Mouse (Mus musculus) heart, embryonic 16.5 days (tissue): ENCODE data around the gene Krt6b. TPM values are rescaled to one million over a fixed set of nuclear protein-coding genes. Genes with fewer than 3 reads are reported as not detected.
"Not testable (repeated sequence)": the region's sequence is repeated elsewhere in the genome, so short reads cannot be mapped to it uniquely, and the experiment has no call there.

Experiments
- ATAC-seq: fragments of 200-750 bp; cut with Nextera tagmentation; replicated peaks from 2 replicates; pipeline ENCODE4 v1.8.0; 2017; ENCODE audit warnings: moderate number of reproducible peaks; ENCODE audit not compliant: insufficient read depth, low FRiP score; ENCODE audit errors: extremely low read depth
- H3K27ac ChIP-seq: fragments of 300-500 bp; sonication (generic); 2 replicates; pipeline ENCODE4 v1.5.1; 2014; ENCODE audit warnings: mild to moderate bottlenecking, low read length, control low read depth, moderate library complexity
- H3K27me3 ChIP-seq: fragments of 300-500 bp; sonication (generic); 2 replicates; pipeline ENCODE4 v1.6.1; 2014; ENCODE audit warnings: low read length, mixed read lengths; ENCODE audit not compliant: control insufficient read depth, insufficient read depth
- H3K36me3 ChIP-seq: fragments of 300-500 bp; sonication (generic); 2 replicates; pipeline ENCODE4 v1.6.1; 2014; ENCODE audit not compliant: control insufficient read depth, insufficient read depth
- H3K4me1 ChIP-seq: fragments of 300-500 bp; sonication (generic); 2 replicates; pipeline ENCODE4 v1.6.1; 2014; ENCODE audit warnings: low read length, mixed read lengths; ENCODE audit not compliant: control insufficient read depth, insufficient read depth
- H3K4me2 ChIP-seq: fragments of 300-500 bp; sonication (generic); 2 replicates; pipeline ENCODE4 v1.6.1; 2014; ENCODE audit warnings: low read depth, mild to moderate bottlenecking, control low read depth, low read length
- H3K4me3 ChIP-seq: fragments of 300-500 bp; sonication (generic); 2 replicates; pipeline ENCODE4 v1.5.1; 2014; ENCODE audit warnings: mild to moderate bottlenecking, control low read depth, low read length
- H3K9ac ChIP-seq: fragments of 300-500 bp; sonication (generic); 2 replicates; pipeline ENCODE4 v1.6.1; 2014; ENCODE audit warnings: low read length, control low read depth
- H3K9me3 ChIP-seq: fragments of 300-500 bp; sonication (generic); replicated peaks from 2 replicates; pipeline ENCODE4 v1.6.1; 2016; ENCODE audit warnings: low read length; ENCODE audit not compliant: control insufficient read depth
- WGBS: fragments of 180-500 bp; shearing (Covaris S2); extraction: QIAGEN DNeasy Blood & Tissue Kit; methylation state at CpG from one replicate; pipeline ENCODE4 v1.1.7; 2014; 5-methylcytosine and 5-hydroxymethylcytosine counted together
- polyA plus RNA-seq: library from polyadenylated mRNA; unstranded; fragments of >200 nt; fragmentation: Nextera tagmentation; extraction: Ambion mirVana; gene quantifications from 2 replicates; pipeline ENCODE4 v1.2.1, GENCODE M21; 2015

Gene Krt6b
- polyA plus RNA-seq, 1 experiment from 2014 or later: 0.28 TPM

DNA sequence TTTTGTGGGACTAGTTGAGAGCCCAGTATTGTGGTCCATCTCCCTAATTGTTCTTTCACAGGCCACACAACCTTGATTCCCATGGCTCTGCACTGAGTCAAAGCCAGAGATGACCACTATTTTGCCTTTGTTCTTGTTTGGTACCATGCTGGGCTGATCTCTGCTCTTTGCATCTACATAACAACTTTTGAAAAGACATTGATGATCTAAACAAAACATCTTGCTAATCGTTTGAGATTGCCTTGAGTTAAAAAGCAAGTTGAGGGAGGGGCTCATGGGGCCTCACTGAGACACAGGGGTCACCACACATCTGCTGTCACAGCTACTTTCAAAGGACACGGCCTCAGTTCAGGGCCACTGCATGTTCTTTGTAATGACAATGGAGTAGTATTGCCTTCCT lies 22.3 kb upstream of the Krt6b start:
- 41% methylated on average over 2 of the region's 2 CpGs for WGBS

DNA sequence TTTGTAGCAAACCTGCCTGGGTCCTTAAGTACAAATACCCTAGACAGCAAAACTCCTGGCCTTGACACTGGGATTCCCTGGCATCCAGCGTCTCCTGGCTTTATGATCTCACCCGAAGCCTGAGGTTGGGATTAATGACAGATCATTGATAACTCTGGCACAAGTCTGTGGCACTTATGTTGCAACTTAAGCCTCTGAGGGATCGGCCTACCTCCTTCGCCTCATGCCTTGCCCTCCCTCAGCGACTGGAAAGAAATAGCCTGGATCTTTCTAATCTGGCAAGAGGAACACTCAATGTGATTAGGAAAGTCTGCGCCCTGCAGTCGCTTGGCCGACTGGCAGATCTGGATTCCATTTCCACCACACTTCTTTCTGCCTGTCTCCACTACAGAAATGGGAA lies 19.8 kb upstream of the Krt6b start:
- Histone ChIP-seq H3K27me3 (no peaks in the 10 kb centered on the region), H3K4me2 (no peak overlapping the region), H3K9ac (no peak overlapping the region), H3K4me1 (no peaks in the 10 kb centered on the region), H3K36me3 (no peaks in the 10 kb centered on the region), H3K4me3 (no peak overlapping the region), H3K27ac (no peak overlapping the region), H3K9me3 (no peaks in the 10 kb centered on the region)
- WGBS: 68% methylated on average over 8 of the region's 8 CpGs
- no peak for ATAC-seq

More for the DNA sequence above, 22.3 kb upstream of the Krt6b start:
- H3K27me3 ChIP-seq: peaks cover 2% of the 10 kb centered on the region; the same call in 1 of the 2 replicates
- H3K27ac ChIP-seq: no peak overlapping the region
- no peak overlapping the region for H3K4me2 ChIP-seq
- no peak for ATAC-seq
- no peaks in the 10 kb centered on the region for H3K36me3 ChIP-seq
- no peaks in the 10 kb centered on the region for H3K4me1 ChIP-seq
- H3K9ac ChIP-seq: no peak overlapping the region
- no peak overlapping the region for H3K4me3 ChIP-seq
- no peaks in the 10 kb centered on the region for H3K9me3 ChIP-seq

DNA sequence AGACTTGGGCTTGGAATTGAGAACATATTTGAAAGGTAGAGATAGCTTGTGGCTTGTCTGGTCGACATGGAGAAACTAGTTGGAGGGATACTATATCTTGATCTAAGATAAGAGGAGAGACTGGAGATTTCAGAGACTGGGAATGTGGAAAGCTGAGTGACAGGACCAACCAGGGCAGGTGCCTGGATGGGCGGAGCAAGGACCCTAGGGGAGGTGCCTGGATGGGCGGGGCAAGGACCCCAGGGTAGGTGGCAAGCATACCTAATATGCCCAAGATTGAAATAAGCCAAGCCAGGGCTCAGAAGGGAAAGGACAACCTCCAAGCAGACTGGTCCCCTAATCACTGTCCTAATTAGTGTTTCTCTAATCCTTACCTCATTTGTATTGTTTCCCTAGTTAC lies 19.1 kb upstream of the Krt6b start:
- Histone ChIP-seq H3K27me3 (no peaks in the 10 kb centered on the region), H3K4me1 (no peaks in the 10 kb centered on the region), H3K9ac (no peak overlapping the region), H3K27ac (no peak overlapping the region), H3K36me3 (no peaks in the 10 kb centered on the region), H3K4me2 (no peak overlapping the region), H3K9me3 (no peaks in the 10 kb centered on the region), H3K4me3 (no peak overlapping the region)
- no peak for ATAC-seq
- 37% methylated on average over 3 of the region's 3 CpGs for WGBS

DNA sequence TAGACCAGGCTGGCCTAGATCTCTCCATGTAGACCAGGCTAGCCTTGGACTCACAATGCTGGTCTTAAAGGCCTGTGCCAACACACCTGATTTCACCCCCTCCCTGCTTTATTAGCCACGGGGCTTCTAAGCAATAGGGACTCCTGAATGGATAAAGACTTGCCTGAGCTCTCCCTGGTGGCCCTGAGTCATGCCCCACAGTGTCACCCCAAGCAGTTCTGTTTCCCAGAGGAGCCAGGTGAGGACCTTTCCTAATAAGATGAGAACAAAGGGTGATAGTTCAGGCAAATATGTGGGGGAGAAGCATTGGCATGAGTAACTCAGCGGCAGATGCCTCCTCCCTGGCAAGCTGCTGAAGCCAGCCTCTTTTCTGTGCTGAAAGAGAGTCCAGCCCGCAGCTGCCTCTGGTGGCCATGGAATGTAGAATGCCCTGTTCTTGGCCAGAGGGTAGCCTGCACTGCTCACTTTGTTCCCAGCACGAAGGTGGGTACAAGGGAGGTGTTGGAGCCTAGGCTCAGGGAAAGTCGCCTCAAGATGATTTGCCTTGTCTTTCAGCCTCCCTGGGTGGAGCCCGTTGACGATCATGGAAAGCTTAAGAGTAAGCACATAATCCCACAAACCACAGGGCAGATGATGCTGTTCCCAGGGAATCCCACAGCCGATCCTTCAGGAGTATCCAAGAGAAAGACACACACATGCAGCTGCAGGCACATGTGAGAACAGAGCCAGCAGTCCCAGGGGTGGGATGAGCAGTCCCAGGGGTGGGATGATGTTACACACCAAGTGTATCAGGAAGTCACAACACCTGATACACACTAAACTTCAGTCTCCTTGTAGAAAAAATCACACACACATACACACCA lies 17.5 kb upstream of the Krt6b start:
- H3K36me3 ChIP-seq: no peaks in the 10 kb centered on the region
- no peaks in the 10 kb centered on the region for H3K9me3 ChIP-seq
- ATAC-seq: no peak
- no peak overlapping the region for H3K9ac ChIP-seq
- no peaks in the 10 kb centered on the region for H3K27me3 ChIP-seq
- no peaks in the 10 kb centered on the region for H3K4me1 ChIP-seq
- H3K27ac ChIP-seq: no peak overlapping the region
- WGBS: 69% methylated on average over 8 of the region's 8 CpGs
- no peak overlapping the region for H3K4me2 ChIP-seq
- H3K4me3 ChIP-seq: no peak overlapping the region

DNA sequence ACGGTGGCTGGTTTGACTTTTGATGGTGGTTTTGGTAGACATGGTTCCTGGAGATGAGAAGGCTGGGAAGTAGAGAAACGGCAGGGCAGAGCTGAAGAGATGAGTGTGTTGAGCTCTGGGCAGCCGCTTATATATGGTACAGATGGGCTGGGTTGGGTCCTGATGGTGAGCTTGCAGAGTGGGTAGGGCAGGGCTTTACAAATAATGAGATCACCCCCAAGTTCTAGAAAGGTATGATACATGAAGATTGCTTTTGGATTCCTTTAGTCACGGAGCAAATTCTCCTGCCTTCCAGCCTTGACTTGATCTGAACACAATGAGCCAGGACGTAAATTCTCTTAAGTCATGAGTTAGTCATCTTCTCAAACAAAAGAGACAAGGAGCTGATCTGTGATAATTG lies 14.1 kb upstream of the Krt6b start, which contains the start of gene Krt6a:
Gene Krt6a, minus strand, starts transcription at position 101 of the 400 bp plus-strand sequence.
- H3K4me1 ChIP-seq: no peaks in the 10 kb centered on the region
- H3K27me3 ChIP-seq: no peaks in the 10 kb centered on the region
- no peaks in the 10 kb centered on the region for H3K9me3 ChIP-seq
- no peak within 1 kb of the TSS for H3K4me2 ChIP-seq
- no peak for ATAC-seq
- no peak within 1 kb of the TSS for H3K4me3 ChIP-seq
- no peaks in the 10 kb centered on the region for H3K36me3 ChIP-seq
- H3K9ac ChIP-seq: no peak within 1 kb of the TSS
- 79% methylated on average over 5 of the region's 5 CpGs for WGBS
- H3K27ac ChIP-seq: no peak within 1 kb of the TSS

DNA sequence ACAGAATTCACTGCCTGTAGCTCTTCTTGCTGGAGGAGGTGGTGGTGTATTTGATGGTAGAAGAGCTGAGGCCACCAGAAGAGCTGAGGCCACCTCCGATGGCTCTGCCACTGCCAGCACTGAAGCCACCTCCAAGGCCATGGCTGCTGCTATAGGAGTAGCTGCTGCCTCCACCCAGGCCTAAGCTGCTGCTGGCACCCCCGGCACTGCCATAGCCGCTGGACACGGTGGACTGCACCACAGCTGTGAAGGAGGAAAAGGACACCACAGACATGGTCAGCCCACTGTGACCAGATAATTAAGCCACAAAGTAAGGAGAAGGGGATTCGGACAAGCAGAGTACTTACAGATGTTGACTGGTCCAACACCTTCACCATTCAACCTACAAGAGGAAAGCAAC lies 10.4 kb upstream of the Krt6b start:
- not testable (repeated sequence) for H3K9ac ChIP-seq, H3K4me2 ChIP-seq, H3K9me3 ChIP-seq, H3K36me3 ChIP-seq, H3K4me1 ChIP-seq, H3K4me3 ChIP-seq, H3K27ac ChIP-seq, H3K27me3 ChIP-seq, ATAC-seq
- 89% methylated on average over 5 of the region's 5 CpGs for WGBS

DNA sequence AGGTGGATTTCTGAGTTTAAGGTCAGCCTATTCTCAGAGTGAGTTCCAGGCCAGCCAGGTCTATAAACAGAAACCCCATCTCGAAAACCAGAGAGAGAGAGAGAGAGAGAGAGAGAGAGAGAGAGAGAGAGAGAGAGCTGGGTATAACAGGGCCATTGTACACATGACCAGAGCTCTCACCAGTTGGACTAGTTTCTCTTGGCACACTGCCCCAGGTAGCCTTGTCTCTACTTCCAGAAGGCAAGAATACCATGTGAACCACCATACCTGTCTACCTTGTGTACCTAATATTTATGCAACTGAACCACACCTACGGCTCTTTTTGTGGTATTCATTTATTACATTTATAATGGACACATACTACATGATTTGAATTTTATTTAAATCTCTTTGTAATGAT lies 8.1 kb upstream of the Krt6b start:
- Histone ChIP-seq H3K4me2 (no peak overlapping the region), H3K9ac (no peak overlapping the region), H3K27ac (no peak overlapping the region), H3K4me1 (no peaks in the 10 kb centered on the region), H3K36me3 (no peaks in the 10 kb centered on the region), H3K4me3 (no peak overlapping the region), H3K27me3 (no peaks in the 10 kb centered on the region), H3K9me3 (no peaks in the 10 kb centered on the region)
- WGBS: 39% methylated on average over 2 of the region's 2 CpGs
- no peak for ATAC-seq

DNA sequence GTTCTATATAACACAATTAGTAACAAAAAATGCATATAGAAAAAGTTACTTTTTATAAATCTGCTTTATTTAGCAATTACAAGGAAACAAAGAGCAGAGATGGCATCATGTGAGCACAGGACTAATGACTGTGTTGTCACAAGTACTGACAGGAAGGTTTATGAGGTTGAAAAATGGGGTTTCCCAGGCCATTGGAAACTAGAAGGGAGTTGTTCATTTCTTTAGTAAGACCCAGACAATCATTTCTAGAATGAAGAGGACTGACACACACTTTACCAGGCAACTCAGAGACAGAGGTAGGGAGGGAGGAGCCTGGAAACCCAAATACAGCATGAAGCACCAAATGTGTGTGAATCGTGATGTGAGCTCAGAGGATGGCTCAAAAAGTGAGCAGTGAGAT lies 4.1 kb downstream of the Krt6b start:
- Histone ChIP-seq H3K36me3 (no peaks in the 10 kb centered on the region), H3K9ac (no peak overlapping the region), H3K4me3 (no peak overlapping the region), H3K4me1 (no peaks in the 10 kb centered on the region), H3K27me3 (no peaks in the 10 kb centered on the region), H3K27ac (no peak overlapping the region), H3K9me3 (no peaks in the 10 kb centered on the region), H3K4me2 (no peak overlapping the region)
- ATAC-seq: no peak
- WGBS: 63% methylated on average over 1 of the region's 1 CpGs

DNA sequence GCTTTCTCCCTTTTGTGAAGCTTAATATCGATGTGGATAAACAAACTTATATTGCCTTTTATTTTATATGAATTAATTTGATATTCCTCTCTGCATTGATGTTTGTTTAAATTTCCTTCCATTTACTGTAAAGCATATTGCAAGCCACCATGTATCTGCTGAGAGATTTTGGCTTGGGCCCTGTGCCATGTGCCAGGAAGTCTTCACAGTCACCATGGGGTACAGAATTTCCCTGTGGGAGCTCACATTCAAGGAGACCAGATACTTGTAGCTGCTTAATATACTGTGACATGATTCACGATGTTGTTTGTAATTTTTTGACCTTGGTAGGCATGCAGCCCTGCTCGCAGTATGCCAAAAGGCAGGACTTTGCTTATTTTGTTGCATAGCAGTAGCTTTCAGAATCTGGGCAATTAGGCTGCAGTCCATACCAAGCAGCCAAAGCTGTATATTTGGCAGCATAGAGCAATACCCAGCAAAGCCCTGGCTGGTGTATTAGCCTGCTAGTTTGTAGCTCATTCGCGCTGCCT lies 27.3 kb downstream of the Krt6b start:
- H3K36me3 ChIP-seq: no peaks in the 10 kb centered on the region
- ATAC-seq: no peak
- 84% methylated on average over 5 of the region's 5 CpGs for WGBS
- no peaks in the 10 kb centered on the region for H3K4me1 ChIP-seq
- no peak overlapping the region for H3K4me2 ChIP-seq
- H3K9me3 ChIP-seq: no peaks in the 10 kb centered on the region
- no peak overlapping the region for H3K9ac ChIP-seq
- no peak overlapping the region for H3K27ac ChIP-seq
- H3K27me3 ChIP-seq: no peaks in the 10 kb centered on the region
- H3K4me3 ChIP-seq: no peak overlapping the region
